Mouse (Mus musculus) MEL (cell line): ENCODE results near the gene I0C0044D17Rik. TPM values are rescaled to one million over a fixed set of nuclear protein-coding genes. Genes with fewer than 3 reads are reported as not detected.

Source experiments
- DNase-seq: peaks from one replicate; pipeline ENCODE4 v3.0.0; 2011; ENCODE audit warnings: low read depth, low spot score
- H3K27ac ChIP-seq: 2 replicates; pipeline ENCODE4 v1.5.1; 2012; ENCODE audit warnings: low read depth, mild to moderate bottlenecking, control low read depth, low read length, moderate library complexity; ENCODE audit not compliant: control insufficient read depth
- H3K27me3 ChIP-seq, 2 experiments: fragments of 150-350 bp in 1 of 2; sonication (generic) in 1 of 2; 2 replicates each; pipeline ENCODE4 v1.6.1; 2012; ENCODE audit warnings: low read length in 2 of 2, mild to moderate bottlenecking in 2 of 2, improper control_type of control experiment in 1 of 2, moderate library complexity in 1 of 2; ENCODE audit not compliant: insufficient read depth in 2 of 2, control insufficient read depth in 1 of 2
- H3K36me3 ChIP-seq, 2 experiments: 2 replicates each; pipeline ENCODE4 v1.6.1; 2012 to 2014; ENCODE audit warnings: low read length in 2 of 2, improper control_type of control experiment in 1 of 2, inconsistent platforms in 1 of 2, mild to moderate bottlenecking in 1 of 2; ENCODE audit not compliant: insufficient read depth in 2 of 2, control insufficient read depth in 1 of 2
- H3K4me1 ChIP-seq, 2 experiments: fragments of 150-350 bp in 1 of 2; sonication (generic) in 1 of 2; 2 replicates each; pipeline ENCODE4 v1.6.1; 2012; ENCODE audit warnings: low read length in 2 of 2, improper control_type of control experiment in 1 of 2, mild to moderate bottlenecking in 1 of 2; ENCODE audit not compliant: insufficient read depth in 2 of 2, control insufficient read depth in 1 of 2
- H3K4me3 ChIP-seq, 2 experiments: fragments of 150-350 bp in 1 of 2; sonication (generic) in 1 of 2; 2 replicates each; pipeline ENCODE4 v1.5.1; 2012; ENCODE audit warnings: low read depth in 2 of 2, low read length in 2 of 2, mild to moderate bottlenecking in 2 of 2, moderate library complexity in 2 of 2, control low read depth in 1 of 2, improper control_type of control experiment in 1 of 2; ENCODE audit not compliant: control insufficient read depth in 1 of 2, insufficient read depth in 1 of 2
- H3K79me2 ChIP-seq: 2 replicates; pipeline ENCODE4 v1.6.1; 2012; ENCODE audit warnings: mild to moderate bottlenecking, low read length, moderate library complexity; ENCODE audit not compliant: control insufficient read depth, poor library complexity, insufficient read depth
- H3K9ac ChIP-seq: 2 replicates; pipeline ENCODE4 v1.6.1; 2012; ENCODE audit warnings: low read depth, mild to moderate bottlenecking, control low read depth, low read length, moderate library complexity; ENCODE audit not compliant: control insufficient read depth, poor library complexity, severe bottlenecking
- H3K9me3 ChIP-seq: fragments of 150-350 bp; sonication (generic); replicated peaks from 2 replicates; pipeline ENCODE4 v1.6.1; 2012; ENCODE audit warnings: mild to moderate bottlenecking, low read length, improper control_type of control experiment, moderate library complexity; ENCODE audit not compliant: insufficient read depth
- E2F4 ChIP-seq: IDR thresholded peaks from 2 replicates; pipeline ENCODE4 v1.6.1; 2011; ENCODE audit warnings: low read depth, low read length, improper control_type of control experiment, borderline replicate concordance
- ELF1 ChIP-seq: IDR thresholded peaks from 2 replicates; pipeline ENCODE4 v1.6.1; 2014; ENCODE audit warnings: low read depth, mild to moderate bottlenecking, inconsistent platforms, low read length, improper control_type of control experiment, moderate library complexity
- EP300 ChIP-seq, 2 experiments: IDR thresholded peaks; 2 replicates each; pipeline ENCODE4 v1.6.1; 2011; ENCODE audit warnings: improper control_type of control experiment in 2 of 2, low read length in 2 of 2, low read depth in 1 of 2, mild to moderate bottlenecking in 1 of 2
- ETS1 ChIP-seq: IDR thresholded peaks from 2 replicates; pipeline ENCODE4 v1.6.1; 2012; ENCODE audit warnings: low read depth, mild to moderate bottlenecking, inconsistent platforms, low read length, improper control_type of control experiment, moderate library complexity
- GABPA ChIP-seq: IDR thresholded peaks from 2 replicates; pipeline ENCODE4 v1.6.1; 2012; ENCODE audit warnings: low read depth, mild to moderate bottlenecking, inconsistent platforms, low read length, improper control_type of control experiment, moderate library complexity
- JUND ChIP-seq: IDR thresholded peaks from 2 replicates; pipeline ENCODE4 v1.6.1; 2011; ENCODE audit warnings: low read depth, mild to moderate bottlenecking, improper control_type of control experiment, low read length
- KAT2A ChIP-seq: conservative IDR thresholded peaks from 2 replicates; pipeline ENCODE4 v1.6.1; 2012; ENCODE audit warnings: low read depth, low read length, improper control_type of control experiment, inconsistent platforms
- MAFK ChIP-seq: IDR thresholded peaks from 2 replicates; pipeline ENCODE4 v1.6.1; 2011; ENCODE audit warnings: low read depth, mild to moderate bottlenecking, low read length, improper control_type of control experiment, borderline replicate concordance
- MYB ChIP-seq: IDR thresholded peaks from 2 replicates; pipeline ENCODE4 v1.6.1; 2011; ENCODE audit warnings: mild to moderate bottlenecking, low read depth, low read length, improper control_type of control experiment
- MYC ChIP-seq: IDR thresholded peaks from 2 replicates; pipeline ENCODE4 v1.6.1; 2011; ENCODE audit warnings: low read depth, mild to moderate bottlenecking, low read length, improper control_type of control experiment, moderate library complexity
- NELFE ChIP-seq: IDR thresholded peaks from 2 replicates; pipeline ENCODE4 v1.6.1; 2011; ENCODE audit warnings: low read depth, low read length, improper control_type of control experiment
- POLR2A ChIP-seq, 2 experiments: IDR thresholded peaks; 2 replicates each; pipeline ENCODE4 v1.6.1; 2011 to 2012; ENCODE audit warnings: low read length in 2 of 2, mild to moderate bottlenecking in 2 of 2, control low read depth in 1 of 2, improper control_type of control experiment in 1 of 2, low read depth in 1 of 2, moderate library complexity in 1 of 2; ENCODE audit not compliant: control insufficient read depth in 1 of 2, insufficient read depth in 1 of 2, poor library complexity in 1 of 2
- POLR2AphosphoS5 ChIP-seq: IDR thresholded peaks from 2 replicates; pipeline ENCODE4 v1.6.1; 2012; ENCODE audit warnings: low read depth, borderline replicate concordance, mild to moderate bottlenecking, inconsistent platforms, low read length, moderate library complexity, mixed read lengths
- SMC3 ChIP-seq: IDR thresholded peaks from 2 replicates; pipeline ENCODE4 v1.6.1; 2011; ENCODE audit warnings: low read depth, low read length, improper control_type of control experiment
- TCF12 ChIP-seq: IDR thresholded peaks from 2 replicates; pipeline ENCODE4 v1.6.1; 2014; ENCODE audit warnings: low read depth, mild to moderate bottlenecking, inconsistent platforms, low read length, improper control_type of control experiment, moderate library complexity
- USF1 ChIP-seq: IDR thresholded peaks from 2 replicates; pipeline ENCODE4 v1.6.1; 2014; ENCODE audit warnings: low read depth, mild to moderate bottlenecking, inconsistent platforms, low read length, improper control_type of control experiment, moderate library complexity
- USF2 ChIP-seq, 2 experiments: IDR thresholded peaks; 2 replicates each; pipeline ENCODE4 v1.6.1; 2011 to 2012; ENCODE audit warnings: improper control_type of control experiment in 2 of 2, low read length in 2 of 2, borderline replicate concordance in 1 of 2, inconsistent platforms in 1 of 2, low read depth in 1 of 2, mild to moderate bottlenecking in 1 of 2; ENCODE audit not compliant: insufficient read depth in 1 of 2
- ZC3H11A ChIP-seq: IDR thresholded peaks from 2 replicates; pipeline ENCODE4 v1.6.1; 2012; ENCODE audit warnings: low read depth, mild to moderate bottlenecking, inconsistent platforms, low read length, improper control_type of control experiment
- ZNF384 ChIP-seq: IDR thresholded peaks from 2 replicates; pipeline ENCODE4 v1.6.1; 2012; ENCODE audit warnings: low read depth, mild to moderate bottlenecking, inconsistent platforms, low read length, improper control_type of control experiment
- polyA plus RNA-seq, 2 experiments: library from polyadenylated mRNA; stranded (reverse) in 1 of 2; unstranded in 1 of 2; fragments of >175 nt in 1 of 2; fragments of >200 nt in 1 of 2; gene quantifications; 2 replicates each; pipeline versions ENCODE4 v1.2.1 to v1.2.4; 2012; ENCODE audit warnings: low replicate concordance in 2 of 2, low read depth in 1 of 2; ENCODE audit not compliant: insufficient read length in 2 of 2, insufficient read depth in 1 of 2, missing spikeins in 1 of 2
- total RNA-seq: library from RNA; depleted of rRNA; stranded (reverse); fragments of 300-350 nt; gene quantifications from 2 replicates; pipeline ENCODE4 v1.2.3, GENCODE M21; 2012

Gene I0C0044D17Rik
- total and polyA plus RNA-seq, 3 experiments = not detected

GRCm38 (mm10) chr4:98805291-98806048, 18.2 kb downstream of the I0C0044D17Rik start:
- Histone ChIP-seq H3K36me3 (no peaks in the 10 kb centered on the region), H3K9me3 (no peaks in the 10 kb centered on the region), H3K9ac (no peak overlapping the region), H3K27me3 (no peaks in the 10 kb centered on the region), H3K79me2 (no peaks in the 10 kb centered on the region), H3K4me3 (no peak overlapping the region), H3K27ac (no peak overlapping the region), H3K4me1 (no peaks in the 10 kb centered on the region)
- no peak for DNase-seq
- no peak for TF ChIP-seq EP300 (IDR thresholded peaks at IDR 0.05; ENCODE audit: low read depth in 1 of 2, low read length in 2 of 2)
- no peak for TF ChIP-seq MYB

DNA sequence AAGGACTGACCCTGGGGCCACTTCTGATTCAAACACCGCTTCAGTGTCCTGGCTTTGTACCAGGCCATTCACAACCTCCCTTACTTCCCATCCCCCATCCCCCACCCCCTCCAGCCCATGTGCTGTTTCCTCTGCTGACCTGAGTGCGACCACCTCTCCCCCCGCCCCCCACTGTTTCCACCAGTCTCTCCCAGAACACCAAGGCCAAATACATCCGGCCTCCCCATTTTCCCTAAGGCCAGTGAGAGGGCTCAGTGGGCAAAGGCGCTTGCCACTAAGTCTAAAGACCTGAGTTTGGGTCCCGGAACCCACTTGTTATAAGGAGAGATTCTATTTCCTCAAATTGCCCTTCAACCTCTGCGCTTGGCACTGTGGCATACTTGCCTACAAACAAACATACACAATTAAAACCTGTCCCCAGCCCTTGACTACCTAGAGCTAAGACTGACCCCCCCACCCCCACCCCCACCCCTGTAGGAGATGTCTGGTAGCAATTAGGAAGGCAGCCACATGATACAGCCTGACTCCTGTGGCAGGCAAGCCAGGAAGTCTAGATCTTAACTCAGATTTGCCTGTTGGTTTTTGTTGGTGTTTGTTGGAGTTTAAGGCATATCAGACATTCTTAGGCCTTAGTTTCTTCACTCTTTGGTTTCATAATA, 19.0 kb downstream of the I0C0044D17Rik start:
- no peak for TF ChIP-seq GABPA
- no peak for TF ChIP-seq MYC
- TF ChIP-seq SMC3 = no peak
- TF ChIP-seq ETS1 = no peak
- TF ChIP-seq TCF12 = no peak
- no peak for TF ChIP-seq JUND
- no peak for TF ChIP-seq ZC3H11A
- no peak for TF ChIP-seq KAT2A
- no peak for TF ChIP-seq NELFE
- TF ChIP-seq POLR2AphosphoS5 = no peak
- no peak for TF ChIP-seq E2F4
- TF ChIP-seq MAFK = no peak
- TF ChIP-seq USF2 (IDR thresholded peaks at IDR 0.05; ENCODE audit: borderline replicate concordance in 1 of 2, insufficient read depth in 1 of 2, low read depth in 1 of 2, low read length in 2 of 2) = no peak
- no peak for TF ChIP-seq ZNF384
- TF ChIP-seq ELF1 = no peak
- no peak for TF ChIP-seq EP300 (IDR thresholded peaks at IDR 0.05; ENCODE audit: low read depth in 1 of 2, low read length in 2 of 2)
- no peak for TF ChIP-seq USF1
- TF ChIP-seq POLR2A (IDR thresholded peaks at IDR 0.05; ENCODE audit: control insufficient read depth in 1 of 2, insufficient read depth in 1 of 2, low read depth in 1 of 2, low read length in 2 of 2, poor library complexity in 1 of 2) = no peak
- Histone ChIP-seq H3K9ac (no peak overlapping the region), H3K27ac (no peak overlapping the region), H3K9me3 (no peaks in the 10 kb centered on the region), H3K27me3 (no peaks in the 10 kb centered on the region), H3K79me2 (no peaks in the 10 kb centered on the region), H3K4me1 (no peaks in the 10 kb centered on the region), H3K4me3 (no peak overlapping the region), H3K36me3 (no peaks in the 10 kb centered on the region)
- DNase-seq = no peak
